In the genomic region with DNA sequence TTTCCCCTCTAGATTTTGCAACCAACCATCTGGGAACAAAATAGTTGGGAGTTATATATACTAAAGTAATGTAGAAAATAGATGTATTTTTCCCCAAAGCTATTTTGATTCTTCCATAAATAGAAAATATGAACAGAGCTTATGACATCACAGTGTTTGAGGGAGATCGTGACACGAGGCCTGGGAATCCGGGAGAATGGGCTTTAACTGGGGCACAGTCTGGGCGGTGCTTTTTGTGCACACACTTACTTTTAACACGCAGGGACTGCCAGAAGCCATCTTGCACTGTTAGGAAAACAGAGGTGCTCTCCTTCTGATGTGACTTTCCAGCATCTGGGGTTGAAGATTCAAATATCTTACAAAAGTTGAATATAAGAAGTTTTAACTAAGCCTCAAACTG, we compare ENCODE assay signal across 18 mouse cellular contexts.
DNase-seq lines count a peak whose midpoint lies in the region; ATAC-seq lines count a peak whose summit lies in the region.
"Had no signal": no experiment of that assay in that cellular context is flagged by ENCODE, and none has a peak within 500 bp of the region (broad histone marks: within the 10 kb centered on the region; RNA-seq: fewer than 3 reads in every experiment).

No protein-coding gene starts in this region.

- ATAC-seq in frontal cortex, adult (ENCODE audit: low TSS enrichment), result peak; percentile 89
- ATAC-seq: activated CD4-positive, CD25-positive, alpha-beta regulatory T cell, adult 4 months; CD4-positive, CD25-positive, alpha-beta regulatory T cell, adult 4 months; Patski had no signal

- no peak for DNase-seq in frontal cortex, adult 2 months (ENCODE audit: extremely low spot score in 1 of 2, low spot score in 1 of 2)
- peak; percentile 45 for DNase-seq in brain, adult 2 months (ENCODE audit: low read depth, low spot score)
- no peak for DNase-seq in spleen, adult 18-20 months
- DNase-seq: adrenal gland, adult 2 months; adrenal gland, adult 8-10 months; adrenal gland, postnatal 10 days; adrenal gland, postnatal 14 days; adrenal gland, postnatal 25 days; adrenal gland, postnatal 36 days; B cell, adult 2 months; cerebellum, adult 11 months; cerebellum, adult 11-12 months; cerebellum, adult 18-20 months; cerebellum, adult 2 months had no signal
